Mouse (Mus musculus): Measurements from ENCODE around the gene Pde6d.

GRCm38 (mm10) chr1:86596512-86596911, 14.1 kb upstream of the Pde6d start:
- TF ChIP-seq CTCF (IDR thresholded peaks at IDR 0.05; ENCODE audit: low read depth, low read length): no peak
- TF ChIP-seq POLR2A (IDR thresholded peaks at IDR 0.05; ENCODE audit: borderline replicate concordance, low read depth, low read length): no peak
